Mouse (Mus musculus) kidney, embryonic 16.5 days (tissue): ENCODE measurements around the gene Gm17509. TPM values are rescaled to one million over a fixed set of nuclear protein-coding genes. Genes with fewer than 3 reads are reported as not detected.

Experiments
- ATAC-seq: fragments of 200-750 bp; cut with Nextera tagmentation; 2 replicates; pipeline ENCODE4 v1.8.0; 2017; ENCODE audit warnings: moderate TSS enrichment; ENCODE audit not compliant: low FRiP score, low TSS enrichment
- H3K27ac ChIP-seq: fragments of 300-500 bp; sonication (generic); 2 replicates; pipeline ENCODE4 v1.5.1; 2014; ENCODE audit warnings: low read length
- H3K27me3 ChIP-seq: fragments of 300-500 bp; sonication (generic); 2 replicates; pipeline ENCODE4 v1.6.1; 2014; ENCODE audit warnings: low read length, control low read depth, mixed read lengths; ENCODE audit not compliant: insufficient read depth
- H3K36me3 ChIP-seq: fragments of 300-500 bp; sonication (generic); 2 replicates; pipeline ENCODE4 v1.6.1; 2014; ENCODE audit warnings: low read length, control low read depth, mixed read lengths; ENCODE audit not compliant: insufficient read depth
- H3K4me1 ChIP-seq: fragments of 300-500 bp; sonication (generic); 2 replicates; pipeline ENCODE4 v1.6.1; 2014; ENCODE audit warnings: low read length, control low read depth, mixed read lengths; ENCODE audit not compliant: insufficient read depth
- H3K4me2 ChIP-seq: fragments of 300-500 bp; sonication (generic); replicated peaks from 2 replicates; pipeline ENCODE4 v1.6.1; 2014; ENCODE audit warnings: low read depth, low read length
- H3K4me3 ChIP-seq: fragments of 300-500 bp; sonication (generic); 2 replicates; pipeline ENCODE4 v1.5.1; 2014; ENCODE audit warnings: mild to moderate bottlenecking, low read length
- H3K9ac ChIP-seq: fragments of 300-500 bp; sonication (generic); replicated peaks from 2 replicates; pipeline ENCODE4 v1.6.1; 2014; ENCODE audit warnings: low read length
- H3K9me3 ChIP-seq: fragments of 300-500 bp; sonication (generic); 2 replicates; pipeline ENCODE4 v1.6.1; 2016; ENCODE audit warnings: low read length, control low read depth
- WGBS: fragments of 180-500 bp; shearing (Covaris S2); extraction: QIAGEN DNeasy Blood & Tissue Kit; methylation state at CpG from one replicate; pipeline ENCODE4 v1.1.7; 2014; 5-methylcytosine and 5-hydroxymethylcytosine counted together
- polyA plus RNA-seq: library from polyadenylated mRNA; unstranded; fragments of >200 nt; fragmentation: Nextera tagmentation; extraction: Ambion mirVana; gene quantifications from 2 replicates; pipeline ENCODE4 v1.2.1, GENCODE M21; 2015

Gene Gm17509
- polyA plus RNA-seq, 1 experiment from 2014 or later = 0.19 TPM

DNA sequence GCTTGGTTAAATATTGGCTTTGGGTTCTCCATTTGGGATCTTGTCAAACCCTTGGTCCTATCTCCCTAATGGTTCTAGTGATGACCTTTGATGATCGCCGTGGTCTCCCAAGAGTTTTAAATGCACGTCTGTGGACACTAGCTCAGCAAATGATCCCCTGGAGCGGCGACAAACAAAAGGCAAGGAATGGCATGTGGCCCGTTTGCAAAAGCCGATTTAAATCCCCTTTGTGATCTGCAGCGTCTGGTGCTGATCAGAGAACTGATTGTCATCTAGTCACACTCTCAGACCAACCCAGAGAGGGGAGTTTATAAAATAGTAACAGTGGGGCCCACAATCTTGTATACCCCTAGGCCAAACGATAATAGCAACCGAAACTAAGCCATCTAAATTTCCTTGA lies 5.4 kb downstream of the Gm17509 start:
- Histone ChIP-seq H3K27ac (no peak overlapping the region), H3K9me3 (no peaks in the 10 kb centered on the region), H3K27me3 (peaks cover 11% of the 10 kb centered on the region; the same call in 1 of the 2 replicates), H3K4me3 (no peak overlapping the region), H3K4me1 (peaks cover 13% of the 10 kb centered on the region), H3K9ac (no peak overlapping the region), H3K4me2 (no peak overlapping the region), H3K36me3 (no peaks in the 10 kb centered on the region)
- no peak for ATAC-seq
- 23% methylated on average over 10 of the region's 10 CpGs for WGBS

- Histone ChIP-seq H3K27me3 (no peaks in the 10 kb centered on the region), H3K36me3 (no peaks in the 10 kb centered on the region), H3K9ac (no peak overlapping the region), H3K4me2 (no peak overlapping the region), H3K9me3 (no peaks in the 10 kb centered on the region), H3K27ac (no peak overlapping the region), H3K4me3 (no peak overlapping the region), H3K4me1 (0 out of 2 replicates have a peak, but pooled peaks cover 3% of the 10 kb centered on the region)
- no peak for ATAC-seq
- WGBS = 52% methylated on average over 11 of the region's 11 CpGs
Observed at GRCm38 (mm10) chr13:117211386-117211875, 9.4 kb downstream of the Gm17509 start.

DNA sequence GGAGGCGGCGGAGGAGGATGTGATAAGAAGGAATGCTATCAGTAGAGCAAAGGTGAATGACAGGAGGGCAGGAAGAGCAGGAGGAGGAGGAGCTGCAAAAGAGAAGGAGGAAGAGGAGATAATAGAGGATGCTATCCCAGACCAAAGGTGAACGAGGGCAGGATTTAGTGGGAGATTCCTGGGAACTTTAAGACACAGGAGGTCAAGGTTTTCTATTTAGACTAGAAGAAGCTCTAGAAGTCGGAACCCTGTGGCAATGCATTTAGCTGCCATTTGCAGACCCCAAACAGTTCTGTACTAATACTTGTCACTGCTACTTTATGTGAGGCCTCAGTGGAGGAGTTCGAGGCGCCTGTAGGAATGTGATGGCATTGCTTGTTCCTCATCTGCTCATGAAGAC lies 12.6 kb downstream of the Gm17509 start, which contains the start of gene Emb:
TSS of gene Emb (plus strand) at position 301 of the 400 bp plus-strand sequence.
- 73% methylated on average over 6 of the region's 6 CpGs for WGBS
- H3K4me2 ChIP-seq = no peak within 1 kb of the TSS
- no peak within 1 kb of the TSS for H3K4me3 ChIP-seq
- H3K9me3 ChIP-seq = no peaks in the 10 kb centered on the region
- H3K4me1 ChIP-seq = no peaks in the 10 kb centered on the region
- H3K27me3 ChIP-seq = no peaks in the 10 kb centered on the region
- ATAC-seq = no peak
- no peak within 1 kb of the TSS for H3K27ac ChIP-seq
- no peak within 1 kb of the TSS for H3K9ac ChIP-seq
- no peaks in the 10 kb centered on the region for H3K36me3 ChIP-seq

- Histone ChIP-seq H3K9me3 (no peaks in the 10 kb centered on the region), H3K4me2 (no peak overlapping the region), H3K4me1 (no peaks in the 10 kb centered on the region), H3K9ac (no peak overlapping the region), H3K4me3 (no peak overlapping the region), H3K27me3 (no peaks in the 10 kb centered on the region), H3K27ac (no peak overlapping the region), H3K36me3 (no peaks in the 10 kb centered on the region)
- WGBS = 92% methylated on average over 8 of the region's 8 CpGs
- no peak for ATAC-seq
Observed at GRCm38 (mm10) chr13:117206066-117206465, 14.8 kb downstream of the Gm17509 start.

- Histone ChIP-seq H3K4me2 (no peak overlapping the region), H3K4me3 (no peak overlapping the region), H3K9me3 (no peaks in the 10 kb centered on the region), H3K4me1 (no peaks in the 10 kb centered on the region), H3K27ac (no peak overlapping the region), H3K27me3 (no peaks in the 10 kb centered on the region), H3K36me3 (no peaks in the 10 kb centered on the region), H3K9ac (no peak overlapping the region)
- 94% methylated on average over 7 of the region's 7 CpGs for WGBS
- ATAC-seq = no peak
Observed at GRCm38 (mm10) chr13:117204685-117205084, 16.2 kb downstream of the Gm17509 start.

- Histone ChIP-seq H3K4me3 (no peak overlapping the region), H3K9ac (no peak overlapping the region), H3K27me3 (no peaks in the 10 kb centered on the region), H3K36me3 (no peaks in the 10 kb centered on the region), H3K27ac (no peak overlapping the region), H3K4me2 (no peak overlapping the region), H3K9me3 (no peaks in the 10 kb centered on the region), H3K4me1 (no peaks in the 10 kb centered on the region)
- peak; percentile 55 for ATAC-seq
- 45% methylated on average over 22 of the region's 22 CpGs for WGBS
Observed at GRCm38 (mm10) chr13:117202755-117203471, 18.0 kb downstream of the Gm17509 start.

- Histone ChIP-seq H3K9ac (no peak overlapping the region), H3K27ac (no peak overlapping the region), H3K27me3 (no peaks in the 10 kb centered on the region), H3K4me3 (no peak overlapping the region), H3K4me2 (no peak overlapping the region), H3K4me1 (no peaks in the 10 kb centered on the region), H3K36me3 (no peaks in the 10 kb centered on the region), H3K9me3 (no peaks in the 10 kb centered on the region)
- 77% methylated on average over 7 of the region's 7 CpGs for WGBS
- no peak for ATAC-seq
Observed at GRCm38 (mm10) chr13:117198402-117199083, 22.3 kb downstream of the Gm17509 start.

DNA sequence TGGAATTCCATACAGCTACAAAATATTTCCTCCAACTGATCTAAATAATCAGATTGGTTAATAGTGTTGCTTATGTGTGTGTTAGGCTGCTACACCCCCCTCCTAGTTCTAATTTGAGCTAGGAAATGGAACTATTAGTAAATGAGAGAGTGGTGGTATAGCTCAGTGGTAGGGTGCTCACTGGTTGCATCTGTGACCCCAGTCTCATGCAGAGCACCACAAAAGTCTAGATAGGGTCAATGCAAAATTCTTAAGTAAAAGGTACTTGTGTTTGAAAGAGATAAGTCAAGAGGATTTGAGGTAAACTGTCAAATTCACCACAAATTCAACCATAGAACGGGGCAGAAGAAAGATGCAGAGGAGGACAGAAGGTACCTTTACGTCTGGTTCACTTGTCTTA lies 23.2 kb downstream of the Gm17509 start:
- Histone ChIP-seq H3K4me3 (no peak overlapping the region), H3K27ac (no peak overlapping the region), H3K4me1 (no peaks in the 10 kb centered on the region), H3K36me3 (no peaks in the 10 kb centered on the region), H3K4me2 (no peak overlapping the region), H3K9ac (no peak overlapping the region), H3K9me3 (no peaks in the 10 kb centered on the region), H3K27me3 (no peaks in the 10 kb centered on the region)
- 91% methylated on average over 2 of the region's 2 CpGs for WGBS
- no peak for ATAC-seq

- no peak for ATAC-seq
Observed at GRCm38 (mm10) chr13:117195569-117196495, 25.0 kb downstream of the Gm17509 start.

More at GRCm38 (mm10) chr13:117195569-117196495, 25.0 kb downstream of the Gm17509 start:
- no peak overlapping the region for H3K9ac ChIP-seq
- no peaks in the 10 kb centered on the region for H3K4me1 ChIP-seq
- WGBS = 86% methylated on average over 13 of the region's 13 CpGs
- H3K36me3 ChIP-seq = no peaks in the 10 kb centered on the region
- no peaks in the 10 kb centered on the region for H3K27me3 ChIP-seq
- no peak overlapping the region for H3K27ac ChIP-seq
- H3K4me2 ChIP-seq = no peak overlapping the region
- no peaks in the 10 kb centered on the region for H3K9me3 ChIP-seq
- H3K4me3 ChIP-seq = no peak overlapping the region
